Mouse (Mus musculus): ENCODE results near the gene Adamts16. TPM values are rescaled to one million over a fixed set of nuclear protein-coding genes. Genes with fewer than 3 reads are reported as not detected.

Gene Adamts16
- polyA plus RNA-seq, 1 experiment from 2014 or later, result 0.20 TPM

DNA sequence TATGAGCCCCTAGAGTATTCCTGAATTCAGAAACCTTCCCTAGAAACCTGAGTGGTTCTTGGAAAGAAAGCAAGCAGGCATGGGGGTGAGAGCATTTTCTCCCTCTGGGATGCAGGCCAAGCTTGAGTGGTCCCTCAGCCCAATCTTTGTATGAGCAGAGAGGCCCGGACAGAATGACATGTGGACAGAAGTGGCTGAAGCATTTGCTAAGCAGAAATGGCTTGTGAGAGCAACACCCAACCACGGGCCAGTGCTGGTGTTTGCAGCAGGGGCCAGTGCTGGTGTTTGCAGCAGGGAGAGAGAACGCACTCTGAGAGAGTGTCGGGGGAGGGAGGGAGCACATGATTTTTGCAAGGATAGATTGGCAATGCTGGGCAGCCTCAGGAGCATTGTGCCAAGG is 105.2 kb downstream of the Adamts16 start:
- Histone ChIP-seq H3K27ac (ENCODE audit: low read length) (no peak overlapping the region), H3K4me1 (ENCODE audit: control insufficient read depth, low read depth, low read length) (no peaks in the 10 kb centered on the region), H3K9me3 (replicated peaks; ENCODE audit: control insufficient read depth, low read length) (no peaks in the 10 kb centered on the region), H3K4me3 (ENCODE audit: low read depth, low read length) (no peak overlapping the region), H3K9ac (ENCODE audit: low read depth, low read length) (no peak overlapping the region), H3K27me3 (ENCODE audit: control insufficient read depth, insufficient read depth, low read depth, low read length) (no peaks in the 10 kb centered on the region), H3K4me2 (ENCODE audit: low read depth, low read length) (no peak overlapping the region), H3K36me3 (ENCODE audit: control insufficient read depth, insufficient read depth) (no peaks in the 10 kb centered on the region)
- 51% methylated on average over 4 of the region's 4 CpGs for WGBS (ENCODE audit: insufficient replicate concordance)
- no peak for ATAC-seq (ENCODE audit: low read depth)

DNA sequence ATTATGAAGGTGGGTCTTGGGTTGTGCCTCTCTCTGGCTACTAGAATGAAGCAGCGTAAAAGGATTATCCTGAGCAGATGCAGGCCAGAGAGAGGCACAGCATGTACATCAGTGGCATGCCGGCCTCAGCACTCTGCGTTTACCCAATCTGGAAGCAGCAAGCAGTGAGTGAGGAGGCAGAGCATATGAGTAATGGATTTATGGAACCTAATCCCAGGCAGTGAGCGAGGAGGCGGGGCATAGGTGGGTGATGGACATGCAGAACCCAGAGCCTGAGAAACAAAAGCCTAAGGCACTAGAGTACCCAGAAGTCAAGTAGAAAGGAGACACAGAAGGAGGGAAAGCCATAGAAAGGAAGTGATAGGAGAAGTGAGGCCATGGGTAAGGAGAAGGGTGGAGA is 107.0 kb downstream of the Adamts16 start:
- no peaks in the 10 kb centered on the region for H3K9me3 ChIP-seq (replicated peaks; ENCODE audit: control insufficient read depth, low read length)
- no peaks in the 10 kb centered on the region for H3K36me3 ChIP-seq (ENCODE audit: control insufficient read depth, insufficient read depth)
- WGBS (ENCODE audit: insufficient replicate concordance), result 83% methylated on average over 5 of the region's 5 CpGs
- H3K4me1 ChIP-seq (ENCODE audit: control insufficient read depth, low read depth, low read length), result no peaks in the 10 kb centered on the region
- ATAC-seq (ENCODE audit: low read depth), result no peak
- H3K27ac ChIP-seq (ENCODE audit: low read length), result no peak overlapping the region
- no peak overlapping the region for H3K9ac ChIP-seq (ENCODE audit: low read depth, low read length)
- no peak overlapping the region for H3K4me3 ChIP-seq (ENCODE audit: low read depth, low read length)
- H3K4me2 ChIP-seq (ENCODE audit: low read depth, low read length), result no peak overlapping the region
- no peaks in the 10 kb centered on the region for H3K27me3 ChIP-seq (ENCODE audit: control insufficient read depth, insufficient read depth, low read depth, low read length)

- no peak overlapping the region for H3K4me3 ChIP-seq (ENCODE audit: low read depth, low read length)
- no peaks in the 10 kb centered on the region for H3K9me3 ChIP-seq (replicated peaks; ENCODE audit: control insufficient read depth, low read length)
- no peak for ATAC-seq (ENCODE audit: low read depth)
- H3K4me2 ChIP-seq (ENCODE audit: low read depth, low read length), result no peak overlapping the region
- H3K9ac ChIP-seq (ENCODE audit: low read depth, low read length), result no peak overlapping the region
- H3K27me3 ChIP-seq (ENCODE audit: control insufficient read depth, insufficient read depth, low read depth, low read length), result no peaks in the 10 kb centered on the region
- H3K27ac ChIP-seq (ENCODE audit: low read length), result no peak overlapping the region
- H3K36me3 ChIP-seq (ENCODE audit: control insufficient read depth, insufficient read depth), result no peaks in the 10 kb centered on the region
- H3K4me1 ChIP-seq (ENCODE audit: control insufficient read depth, low read depth, low read length), result no peaks in the 10 kb centered on the region
- WGBS (ENCODE audit: insufficient replicate concordance), result 68% methylated on average over 1 of the region's 1 CpGs
These were observed 107.7 kb downstream of the Adamts16 start for GRCm38 (mm10) chr13:70733911-70734310.

- no peak overlapping the region for H3K4me2 ChIP-seq (ENCODE audit: low read depth, low read length)
- no peak for ATAC-seq (ENCODE audit: low read depth)
- H3K4me3 ChIP-seq (ENCODE audit: low read depth, low read length), result no peak overlapping the region
- H3K27ac ChIP-seq (ENCODE audit: low read length), result no peak overlapping the region
- 38% methylated on average over 2 of the region's 2 CpGs for WGBS (ENCODE audit: insufficient replicate concordance)
- H3K27me3 ChIP-seq (ENCODE audit: control insufficient read depth, insufficient read depth, low read depth, low read length), result no peaks in the 10 kb centered on the region
- no peak overlapping the region for H3K9ac ChIP-seq (ENCODE audit: low read depth, low read length)
- H3K9me3 ChIP-seq (replicated peaks; ENCODE audit: control insufficient read depth, low read length), result no peaks in the 10 kb centered on the region
- no peaks in the 10 kb centered on the region for H3K4me1 ChIP-seq (ENCODE audit: control insufficient read depth, low read depth, low read length)
- no peaks in the 10 kb centered on the region for H3K36me3 ChIP-seq (ENCODE audit: control insufficient read depth, insufficient read depth)
These were observed 108.4 kb downstream of the Adamts16 start for GRCm38 (mm10) chr13:70733206-70733605.

GRCm38 (mm10) chr13:70732781-70733180 is 108.8 kb downstream of the Adamts16 start:
- H3K4me3 ChIP-seq (ENCODE audit: low read depth, low read length), result no peak overlapping the region
- no peaks in the 10 kb centered on the region for H3K4me1 ChIP-seq (ENCODE audit: control insufficient read depth, low read depth, low read length)
- 56% methylated on average over 5 of the region's 5 CpGs for WGBS (ENCODE audit: insufficient replicate concordance)
- no peaks in the 10 kb centered on the region for H3K36me3 ChIP-seq (ENCODE audit: control insufficient read depth, insufficient read depth)
- no peak overlapping the region for H3K27ac ChIP-seq (ENCODE audit: low read length)
- no peak overlapping the region for H3K4me2 ChIP-seq (ENCODE audit: low read depth, low read length)
- no peaks in the 10 kb centered on the region for H3K27me3 ChIP-seq (ENCODE audit: control insufficient read depth, insufficient read depth, low read depth, low read length)
- no peak for ATAC-seq (ENCODE audit: low read depth)
- no peak overlapping the region for H3K9ac ChIP-seq (ENCODE audit: low read depth, low read length)
- H3K9me3 ChIP-seq (replicated peaks; ENCODE audit: control insufficient read depth, low read length), result no peaks in the 10 kb centered on the region

GRCm38 (mm10) chr13:70731349-70731748 is 110.3 kb downstream of the Adamts16 start:
- Histone ChIP-seq H3K36me3 (ENCODE audit: control insufficient read depth, insufficient read depth) (no peaks in the 10 kb centered on the region), H3K4me1 (ENCODE audit: control insufficient read depth, low read depth, low read length) (no peaks in the 10 kb centered on the region), H3K27ac (ENCODE audit: low read length) (no peak overlapping the region), H3K9me3 (replicated peaks; ENCODE audit: control insufficient read depth, low read length) (no peaks in the 10 kb centered on the region), H3K9ac (ENCODE audit: low read depth, low read length) (no peak overlapping the region), H3K27me3 (ENCODE audit: control insufficient read depth, insufficient read depth, low read depth, low read length) (no peaks in the 10 kb centered on the region), H3K4me2 (ENCODE audit: low read depth, low read length) (no peak overlapping the region), H3K4me3 (ENCODE audit: low read depth, low read length) (no peak overlapping the region)
- no peak for ATAC-seq (ENCODE audit: low read depth)
- WGBS (ENCODE audit: insufficient replicate concordance), result 62% methylated on average over 5 of the region's 5 CpGs

- Histone ChIP-seq H3K4me2 (ENCODE audit: low read depth, low read length) (no peak overlapping the region), H3K9me3 (replicated peaks; ENCODE audit: control insufficient read depth, low read length) (no peaks in the 10 kb centered on the region), H3K4me3 (ENCODE audit: low read depth, low read length) (no peak overlapping the region), H3K27ac (ENCODE audit: low read length) (no peak overlapping the region), H3K9ac (ENCODE audit: low read depth, low read length) (no peak overlapping the region), H3K4me1 (ENCODE audit: control insufficient read depth, low read depth, low read length) (no peaks in the 10 kb centered on the region), H3K36me3 (ENCODE audit: control insufficient read depth, insufficient read depth) (no peaks in the 10 kb centered on the region), H3K27me3 (ENCODE audit: control insufficient read depth, insufficient read depth, low read depth, low read length) (no peaks in the 10 kb centered on the region)
- no peak for ATAC-seq (ENCODE audit: low read depth)
- WGBS (ENCODE audit: insufficient replicate concordance), result 38% methylated on average over 5 of the region's 5 CpGs
These were observed 111.6 kb downstream of the Adamts16 start for GRCm38 (mm10) chr13:70729996-70730395.

DNA sequence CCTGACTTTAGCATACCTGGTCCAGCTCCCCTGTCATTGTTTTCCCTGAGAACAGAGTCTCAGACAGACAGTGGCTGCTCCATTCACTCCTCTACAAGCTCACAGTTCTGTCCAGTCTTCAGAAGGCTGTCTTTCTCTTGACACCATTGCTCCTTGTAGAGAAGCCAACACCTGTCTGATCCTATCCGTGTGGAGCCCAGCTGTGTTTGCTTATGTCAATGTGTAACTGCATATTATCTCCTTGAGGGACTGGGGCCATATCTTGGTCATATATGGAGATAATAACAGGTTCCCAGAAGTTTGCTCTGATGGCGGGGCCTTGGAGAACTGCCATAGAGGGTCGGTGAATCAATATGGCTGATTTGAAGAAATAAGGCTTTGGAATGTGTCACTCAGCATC is 115.4 kb downstream of the Adamts16 start:
- Histone ChIP-seq H3K4me1 (ENCODE audit: control insufficient read depth, low read depth, low read length) (no peaks in the 10 kb centered on the region), H3K27ac (ENCODE audit: low read length) (no peak overlapping the region), H3K36me3 (ENCODE audit: control insufficient read depth, insufficient read depth) (no peaks in the 10 kb centered on the region), H3K27me3 (ENCODE audit: control insufficient read depth, insufficient read depth, low read depth, low read length) (no peaks in the 10 kb centered on the region), H3K4me3 (ENCODE audit: low read depth, low read length) (no peak overlapping the region), H3K4me2 (ENCODE audit: low read depth, low read length) (no peak overlapping the region), H3K9ac (ENCODE audit: low read depth, low read length) (no peak overlapping the region), H3K9me3 (replicated peaks; ENCODE audit: control insufficient read depth, low read length) (no peaks in the 10 kb centered on the region)
- 63% methylated on average over 3 of the region's 3 CpGs for WGBS (ENCODE audit: insufficient replicate concordance)
- no peak for ATAC-seq (ENCODE audit: low read depth)

- Histone ChIP-seq H3K4me3 (ENCODE audit: low read depth, low read length) (no peak overlapping the region), H3K4me2 (ENCODE audit: low read depth, low read length) (no peak overlapping the region), H3K9ac (ENCODE audit: low read depth, low read length) (no peak overlapping the region), H3K27me3 (ENCODE audit: control insufficient read depth, insufficient read depth, low read depth, low read length) (no peaks in the 10 kb centered on the region), H3K9me3 (replicated peaks; ENCODE audit: control insufficient read depth, low read length) (no peaks in the 10 kb centered on the region), H3K27ac (ENCODE audit: low read length) (no peak overlapping the region), H3K36me3 (ENCODE audit: control insufficient read depth, insufficient read depth) (no peaks in the 10 kb centered on the region), H3K4me1 (ENCODE audit: control insufficient read depth, low read depth, low read length) (no peaks in the 10 kb centered on the region)
- 22% methylated on average over 3 of the region's 3 CpGs for WGBS (ENCODE audit: insufficient replicate concordance)
- no peak for ATAC-seq (ENCODE audit: low read depth)
These were observed 117.0 kb downstream of the Adamts16 start for GRCm38 (mm10) chr13:70724635-70725034.
